Mouse (Mus musculus) brain, adult 2 months (tissue): Measurements from ENCODE around the gene Dao.

ENCODE experiments used
- DNase-seq: peaks from one replicate; pipeline ENCODE4 v3.0.0; 2011; ENCODE audit warnings: low read depth, low spot score

Dao gene

GRCm38 (mm10) chr5:114027217-114027944, 23.9 kb downstream of the Dao start:
- DNase-seq = no peak

GRCm38 (mm10) chr5:114028111-114028510, 24.6 kb downstream of the Dao start:
- peak; percentile 51 for DNase-seq

GRCm38 (mm10) chr5:114030652-114031051, 27.1 kb downstream of the Dao start:
- DNase-seq = no peak

- no peak for DNase-seq
Measured at GRCm38 (mm10) chr5:114032161-114032763, 28.8 kb downstream of the Dao start.

DNA sequence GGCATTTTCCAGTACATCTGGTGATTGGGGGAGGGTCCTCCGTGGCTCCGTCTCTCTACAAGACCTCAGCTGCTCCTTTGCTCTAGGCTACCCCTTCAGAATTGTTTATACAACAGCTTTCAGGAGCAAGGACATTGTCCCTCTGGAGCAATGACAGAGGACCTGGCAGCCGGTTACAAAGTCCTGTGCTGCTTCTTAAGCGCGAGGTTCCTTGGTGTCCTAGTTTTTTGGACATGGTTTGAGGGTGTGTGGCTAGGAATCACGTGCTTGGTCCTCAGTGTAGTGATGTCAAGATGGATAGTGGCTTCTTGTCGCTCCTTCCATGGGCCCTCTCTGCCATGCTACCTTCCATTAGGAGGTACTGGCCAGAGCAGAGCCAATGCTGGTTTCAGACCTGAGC, 30.9 kb downstream of the Dao start:
- no peak for DNase-seq

GRCm38 (mm10) chr5:114035111-114035510, 31.6 kb downstream of the Dao start:
- DNase-seq = peak; percentile 53

GRCm38 (mm10) chr5:114040508-114040907, 37.0 kb downstream of the Dao start:
- no peak for DNase-seq

- DNase-seq = no peak
Measured at GRCm38 (mm10) chr5:114040911-114041310, 37.4 kb downstream of the Dao start.

DNA sequence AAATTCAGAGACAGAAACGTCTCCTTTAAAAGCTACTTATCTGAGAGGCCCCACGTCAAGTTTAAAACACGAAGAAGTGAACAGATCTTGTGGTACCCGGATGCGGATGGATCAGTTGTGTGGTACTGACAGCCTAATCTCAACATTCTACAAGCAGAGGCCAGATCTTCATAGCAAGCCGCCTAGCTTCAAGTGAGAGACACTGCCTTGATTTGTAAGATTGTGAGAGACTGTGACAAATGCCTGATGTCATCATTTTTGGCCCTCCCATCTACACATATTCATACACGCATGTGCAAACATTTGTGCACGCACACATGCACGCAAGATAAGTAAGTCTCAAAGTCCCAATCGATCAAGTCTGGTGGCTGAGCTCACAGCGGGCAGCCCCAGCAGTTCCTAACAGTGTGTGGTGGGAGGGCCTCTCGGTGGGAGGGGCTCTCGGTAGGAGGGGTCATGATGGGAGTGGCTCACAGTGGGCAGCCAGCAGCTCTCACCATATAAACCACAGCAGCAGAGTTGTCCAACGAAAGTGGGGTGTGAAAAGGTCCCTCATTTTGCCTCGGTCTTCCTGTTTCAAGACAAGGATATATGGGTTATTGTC, 37.9 kb downstream of the Dao start:
- DNase-seq = no peak

- DNase-seq = no peak
Measured at GRCm38 (mm10) chr5:114043800-114044199, 40.3 kb downstream of the Dao start.

DNA sequence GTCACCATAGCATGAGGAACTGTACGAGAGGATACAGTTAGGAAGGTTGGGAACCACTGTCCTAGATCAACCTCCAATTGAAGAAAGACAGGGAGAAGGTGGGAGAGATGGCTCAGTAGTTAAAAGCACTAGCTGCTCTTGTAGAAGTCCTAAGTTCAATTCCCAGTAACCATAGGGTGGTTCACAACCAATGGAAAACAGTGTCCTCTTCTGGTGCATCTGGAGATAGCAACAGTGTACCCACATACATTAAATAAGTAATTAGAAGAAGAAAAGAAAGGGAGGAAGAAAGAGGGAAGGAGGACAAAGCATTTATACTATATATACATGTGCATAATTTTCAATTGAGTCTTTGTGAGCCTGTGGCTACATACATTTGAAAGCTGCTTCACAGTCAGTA, 41.6 kb downstream of the Dao start:
- DNase-seq = no peak

- DNase-seq = no peak
Measured at GRCm38 (mm10) chr5:114046151-114046550, 42.6 kb downstream of the Dao start.

DNA sequence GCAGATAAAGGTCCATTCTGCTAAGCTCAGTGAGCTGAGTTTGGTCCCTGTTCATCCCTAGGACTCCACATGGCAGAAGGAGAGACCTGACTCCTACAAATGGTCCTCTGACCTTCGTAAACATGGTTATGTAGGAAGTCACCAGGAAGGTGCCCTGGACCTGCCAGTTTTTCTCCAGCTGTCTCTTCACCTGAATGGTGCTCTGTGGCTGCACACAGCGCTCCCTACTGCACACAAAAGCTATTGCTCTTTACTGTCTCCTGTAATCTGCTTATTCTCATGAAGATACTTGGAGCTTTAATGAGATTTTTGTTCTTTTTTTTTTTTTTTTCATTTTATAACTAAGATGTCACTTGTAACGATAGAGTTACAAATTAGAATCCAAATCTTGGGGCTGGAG, 43.1 kb downstream of the Dao start:
- DNase-seq = no peak

- DNase-seq = no peak
Measured at GRCm38 (mm10) chr5:114047182-114047581, 43.7 kb downstream of the Dao start.

DNA sequence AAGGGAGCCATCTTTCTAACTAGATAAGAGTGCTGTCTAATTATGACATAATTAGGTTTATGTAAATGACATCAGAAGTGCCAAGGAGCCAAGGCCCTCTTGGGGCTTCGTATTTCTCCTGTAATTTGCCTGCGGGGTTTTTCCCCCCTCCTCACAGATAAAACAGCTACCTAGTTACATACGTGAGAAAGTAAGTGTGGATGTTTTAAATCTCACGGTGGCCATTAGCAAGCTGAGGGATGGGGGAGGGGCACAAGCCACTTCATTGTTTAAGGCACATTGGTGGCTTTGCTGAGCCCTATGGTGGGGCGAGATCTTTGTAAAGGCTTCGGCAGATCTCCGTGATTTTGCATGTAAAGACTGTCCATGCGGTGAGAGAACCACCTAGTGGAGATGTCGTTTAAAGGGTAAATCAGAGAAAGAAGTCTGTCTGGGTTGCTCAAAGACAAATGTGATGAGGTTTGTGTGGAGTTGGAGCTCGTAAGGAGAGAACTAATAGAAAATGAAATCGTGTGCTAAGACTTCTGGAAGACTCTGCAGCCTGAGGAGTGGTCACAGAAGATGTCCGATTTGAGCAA, 45.3 kb downstream of the Dao start:
- DNase-seq = no peak

- peak; percentile 79 for DNase-seq
Measured at GRCm38 (mm10) chr5:114052246-114052761, 48.8 kb downstream of the Dao start.

GRCm38 (mm10) chr5:114057129-114057731, 53.7 kb downstream of the Dao start:
- peak; percentile 50 for DNase-seq

DNA sequence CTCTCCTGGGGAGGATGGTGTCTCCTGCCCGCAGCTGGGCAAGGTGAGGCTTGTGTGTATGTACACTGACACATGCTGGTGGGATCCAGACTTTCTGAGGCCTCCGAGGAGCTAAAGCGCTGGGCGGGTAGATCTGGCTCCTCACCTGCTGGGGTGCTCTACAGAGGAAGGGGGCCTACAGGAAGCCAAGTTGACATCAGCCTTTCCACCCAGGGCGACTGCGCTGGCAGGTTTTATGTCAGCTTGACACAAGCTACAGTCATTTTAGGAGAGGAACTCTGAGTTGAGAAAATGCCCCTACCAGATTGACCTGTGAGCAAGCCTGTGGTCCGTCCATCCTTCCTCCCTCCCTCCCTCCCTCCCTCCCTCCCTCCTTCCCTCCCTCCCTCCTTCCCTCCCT, 58.2 kb downstream of the Dao start:
- DNase-seq = no peak

- DNase-seq = no peak
Measured at GRCm38 (mm10) chr5:114063958-114064357, 60.5 kb downstream of the Dao start.

DNA sequence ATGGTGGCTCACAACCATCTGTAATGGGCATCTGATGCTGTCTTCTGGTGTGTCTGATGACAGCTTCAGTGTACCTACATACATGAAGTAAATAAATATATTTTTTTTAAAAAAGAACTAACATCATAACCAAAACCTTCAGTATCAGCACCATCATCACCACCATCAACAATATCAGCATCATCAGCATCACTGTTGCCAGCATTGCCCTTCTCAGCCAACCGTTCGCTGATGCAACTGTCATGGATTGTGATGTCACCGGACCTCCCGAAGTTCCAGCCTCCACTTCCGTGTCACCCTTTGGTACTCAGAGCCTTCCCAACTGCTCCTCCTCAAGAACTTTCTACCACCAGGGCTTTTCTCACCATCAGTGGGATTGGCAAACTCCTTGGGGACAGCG, 61.7 kb downstream of the Dao start, which contains the start of gene Usp30:
Usp30 (plus strand) TSS at position 301 of the 400 bp plus-strand sequence.
- no peak for DNase-seq

- DNase-seq = no peak
Measured at GRCm38 (mm10) chr5:114066601-114067000, 63.1 kb downstream of the Dao start.

GRCm38 (mm10) chr5:114067543-114067942, 64.0 kb downstream of the Dao start:
- no peak for DNase-seq
